Mouse (Mus musculus) MEL (cell line): ENCODE results near the gene Pi4ka. TPM values are rescaled to one million over a fixed set of nuclear protein-coding genes. Genes with fewer than 3 reads are reported as not detected.

Source experiments
- DNase-seq: peaks from one replicate; pipeline ENCODE4 v3.0.0; 2011; ENCODE audit warnings: low read depth, low spot score
- H3K27ac ChIP-seq: 2 replicates; pipeline ENCODE4 v1.5.1; 2012; ENCODE audit warnings: low read depth, mild to moderate bottlenecking, control low read depth, low read length, moderate library complexity; ENCODE audit not compliant: control insufficient read depth
- H3K27me3 ChIP-seq, 2 experiments: fragments of 150-350 bp in 1 of 2; sonication (generic) in 1 of 2; 2 replicates each; pipeline ENCODE4 v1.6.1; 2012; ENCODE audit warnings: low read length in 2 of 2, mild to moderate bottlenecking in 2 of 2, improper control_type of control experiment in 1 of 2, moderate library complexity in 1 of 2; ENCODE audit not compliant: insufficient read depth in 2 of 2, control insufficient read depth in 1 of 2
- H3K36me3 ChIP-seq, 2 experiments: 2 replicates each; pipeline ENCODE4 v1.6.1; 2012 to 2014; ENCODE audit warnings: low read length in 2 of 2, improper control_type of control experiment in 1 of 2, inconsistent platforms in 1 of 2, mild to moderate bottlenecking in 1 of 2; ENCODE audit not compliant: insufficient read depth in 2 of 2, control insufficient read depth in 1 of 2
- H3K4me1 ChIP-seq, 2 experiments: fragments of 150-350 bp in 1 of 2; sonication (generic) in 1 of 2; 2 replicates each; pipeline ENCODE4 v1.6.1; 2012; ENCODE audit warnings: low read length in 2 of 2, improper control_type of control experiment in 1 of 2, mild to moderate bottlenecking in 1 of 2; ENCODE audit not compliant: insufficient read depth in 2 of 2, control insufficient read depth in 1 of 2
- H3K4me3 ChIP-seq, 2 experiments: fragments of 150-350 bp in 1 of 2; sonication (generic) in 1 of 2; 2 replicates each; pipeline ENCODE4 v1.5.1; 2012; ENCODE audit warnings: low read depth in 2 of 2, low read length in 2 of 2, mild to moderate bottlenecking in 2 of 2, moderate library complexity in 2 of 2, control low read depth in 1 of 2, improper control_type of control experiment in 1 of 2; ENCODE audit not compliant: control insufficient read depth in 1 of 2, insufficient read depth in 1 of 2
- H3K79me2 ChIP-seq: 2 replicates; pipeline ENCODE4 v1.6.1; 2012; ENCODE audit warnings: mild to moderate bottlenecking, low read length, moderate library complexity; ENCODE audit not compliant: control insufficient read depth, poor library complexity, insufficient read depth
- H3K9ac ChIP-seq: 2 replicates; pipeline ENCODE4 v1.6.1; 2012; ENCODE audit warnings: low read depth, mild to moderate bottlenecking, control low read depth, low read length, moderate library complexity; ENCODE audit not compliant: control insufficient read depth, poor library complexity, severe bottlenecking
- H3K9me3 ChIP-seq: fragments of 150-350 bp; sonication (generic); replicated peaks from 2 replicates; pipeline ENCODE4 v1.6.1; 2012; ENCODE audit warnings: mild to moderate bottlenecking, low read length, improper control_type of control experiment, moderate library complexity; ENCODE audit not compliant: insufficient read depth
- BHLHE40 ChIP-seq: IDR thresholded peaks from 2 replicates; pipeline ENCODE4 v1.6.1; 2012; ENCODE audit warnings: low read depth, mild to moderate bottlenecking, inconsistent platforms, low read length, improper control_type of control experiment, borderline replicate concordance
- CHD1 ChIP-seq: IDR thresholded peaks from 2 replicates; pipeline ENCODE4 v1.6.1; 2012; ENCODE audit warnings: low read depth, mild to moderate bottlenecking, inconsistent platforms, low read length, improper control_type of control experiment
- CHD2 ChIP-seq: IDR thresholded peaks from 2 replicates; pipeline ENCODE4 v1.6.1; 2011; ENCODE audit warnings: low read length, improper control_type of control experiment
- CTCF ChIP-seq, 3 experiments: IDR thresholded peaks in 2 of 3; conservative IDR thresholded peaks in 1 of 3; 2 replicates each; pipeline ENCODE4 v1.5.1; 2011 to 2012; ENCODE audit warnings: low read length in 3 of 3, low read depth in 2 of 3, mild to moderate bottlenecking in 2 of 3, improper control_type of control experiment in 1 of 3, inconsistent platforms in 1 of 3, mixed read lengths in 1 of 3, moderate library complexity in 1 of 3; ENCODE audit not compliant: control insufficient read depth in 1 of 3, insufficient read depth in 1 of 3, poor library complexity in 1 of 3, severe bottlenecking in 1 of 3
- ELF1 ChIP-seq: IDR thresholded peaks from 2 replicates; pipeline ENCODE4 v1.6.1; 2014; ENCODE audit warnings: low read depth, mild to moderate bottlenecking, inconsistent platforms, low read length, improper control_type of control experiment, moderate library complexity
- EP300 ChIP-seq, 2 experiments: IDR thresholded peaks; 2 replicates each; pipeline ENCODE4 v1.6.1; 2011; ENCODE audit warnings: improper control_type of control experiment in 2 of 2, low read length in 2 of 2, low read depth in 1 of 2, mild to moderate bottlenecking in 1 of 2
- ETS1 ChIP-seq: IDR thresholded peaks from 2 replicates; pipeline ENCODE4 v1.6.1; 2012; ENCODE audit warnings: low read depth, mild to moderate bottlenecking, inconsistent platforms, low read length, improper control_type of control experiment, moderate library complexity
- GABPA ChIP-seq: IDR thresholded peaks from 2 replicates; pipeline ENCODE4 v1.6.1; 2012; ENCODE audit warnings: low read depth, mild to moderate bottlenecking, inconsistent platforms, low read length, improper control_type of control experiment, moderate library complexity
- GATA1 ChIP-seq: IDR thresholded peaks from 2 replicates; pipeline ENCODE4 v1.6.1; 2011; ENCODE audit warnings: low read depth, low read length, improper control_type of control experiment
- HCFC1 ChIP-seq: IDR thresholded peaks from 2 replicates; pipeline ENCODE4 v1.6.1; 2012; ENCODE audit warnings: low read depth, mild to moderate bottlenecking, inconsistent platforms, low read length, improper control_type of control experiment, moderate library complexity
- JUND ChIP-seq: IDR thresholded peaks from 2 replicates; pipeline ENCODE4 v1.6.1; 2011; ENCODE audit warnings: low read depth, mild to moderate bottlenecking, improper control_type of control experiment, low read length
- KAT2A ChIP-seq: conservative IDR thresholded peaks from 2 replicates; pipeline ENCODE4 v1.6.1; 2012; ENCODE audit warnings: low read depth, low read length, improper control_type of control experiment, inconsistent platforms
- MAFK ChIP-seq: IDR thresholded peaks from 2 replicates; pipeline ENCODE4 v1.6.1; 2011; ENCODE audit warnings: low read depth, mild to moderate bottlenecking, low read length, improper control_type of control experiment, borderline replicate concordance
- MAX ChIP-seq: IDR thresholded peaks from 2 replicates; pipeline ENCODE4 v1.6.1; 2011; ENCODE audit warnings: low read length, improper control_type of control experiment
- MAZ ChIP-seq: IDR thresholded peaks from 2 replicates; pipeline ENCODE4 v1.6.1; 2012; ENCODE audit warnings: low read depth, mild to moderate bottlenecking, inconsistent platforms, low read length, improper control_type of control experiment
- MEF2A ChIP-seq: IDR thresholded peaks from 2 replicates; pipeline ENCODE4 v1.6.1; 2014; ENCODE audit warnings: low read depth, mild to moderate bottlenecking, inconsistent platforms, low read length, improper control_type of control experiment; ENCODE audit not compliant: poor library complexity, insufficient replicate concordance, severe bottlenecking; ENCODE audit errors: extremely low read depth
- MXI1 ChIP-seq: IDR thresholded peaks from 2 replicates; pipeline ENCODE4 v1.6.1; 2011; ENCODE audit warnings: mild to moderate bottlenecking, low read depth, low read length, improper control_type of control experiment
- MYB ChIP-seq: IDR thresholded peaks from 2 replicates; pipeline ENCODE4 v1.6.1; 2011; ENCODE audit warnings: mild to moderate bottlenecking, low read depth, low read length, improper control_type of control experiment
- MYC ChIP-seq: IDR thresholded peaks from 2 replicates; pipeline ENCODE4 v1.6.1; 2011; ENCODE audit warnings: low read depth, mild to moderate bottlenecking, low read length, improper control_type of control experiment, moderate library complexity
- NELFE ChIP-seq: IDR thresholded peaks from 2 replicates; pipeline ENCODE4 v1.6.1; 2011; ENCODE audit warnings: low read depth, low read length, improper control_type of control experiment
- NRF1 ChIP-seq: IDR thresholded peaks from 2 replicates; pipeline ENCODE4 v1.6.1; 2014; ENCODE audit warnings: low read depth, mild to moderate bottlenecking, inconsistent platforms, low read length, improper control_type of control experiment, moderate library complexity; ENCODE audit not compliant: poor library complexity, insufficient read depth, severe bottlenecking
- POLR2A ChIP-seq, 2 experiments: IDR thresholded peaks; 2 replicates each; pipeline ENCODE4 v1.6.1; 2011 to 2012; ENCODE audit warnings: low read length in 2 of 2, mild to moderate bottlenecking in 2 of 2, control low read depth in 1 of 2, improper control_type of control experiment in 1 of 2, low read depth in 1 of 2, moderate library complexity in 1 of 2; ENCODE audit not compliant: control insufficient read depth in 1 of 2, insufficient read depth in 1 of 2, poor library complexity in 1 of 2
- POLR2AphosphoS2 ChIP-seq: IDR thresholded peaks from 2 replicates; pipeline ENCODE4 v1.6.1; 2011; ENCODE audit warnings: low read length, improper control_type of control experiment
- POLR2AphosphoS5 ChIP-seq: IDR thresholded peaks from 2 replicates; pipeline ENCODE4 v1.6.1; 2012; ENCODE audit warnings: low read depth, borderline replicate concordance, mild to moderate bottlenecking, inconsistent platforms, low read length, moderate library complexity, mixed read lengths
- RAD21 ChIP-seq: IDR thresholded peaks from 2 replicates; pipeline ENCODE4 v1.6.1; 2011; ENCODE audit warnings: mild to moderate bottlenecking, low read depth, low read length, improper control_type of control experiment
- RCOR1 ChIP-seq: IDR thresholded peaks from 2 replicates; pipeline ENCODE4 v1.6.1; 2012; ENCODE audit warnings: low read depth, mild to moderate bottlenecking, inconsistent platforms, low read length, improper control_type of control experiment
- SIN3A ChIP-seq: IDR thresholded peaks from 2 replicates; pipeline ENCODE4 v1.6.1; 2012; ENCODE audit warnings: low read length, improper control_type of control experiment, inconsistent platforms
- TAL1 ChIP-seq: IDR thresholded peaks from 2 replicates; pipeline ENCODE4 v1.6.1; 2012; ENCODE audit warnings: mild to moderate bottlenecking, inconsistent platforms, low read length, moderate library complexity, mixed read lengths
- TBP ChIP-seq: IDR thresholded peaks from 2 replicates; pipeline ENCODE4 v1.8.0; 2011; ENCODE audit warnings: low read depth, low read length, improper control_type of control experiment
- TCF12 ChIP-seq: IDR thresholded peaks from 2 replicates; pipeline ENCODE4 v1.6.1; 2014; ENCODE audit warnings: low read depth, mild to moderate bottlenecking, inconsistent platforms, low read length, improper control_type of control experiment, moderate library complexity
- USF1 ChIP-seq: IDR thresholded peaks from 2 replicates; pipeline ENCODE4 v1.6.1; 2014; ENCODE audit warnings: low read depth, mild to moderate bottlenecking, inconsistent platforms, low read length, improper control_type of control experiment, moderate library complexity
- USF2 ChIP-seq, 2 experiments: IDR thresholded peaks; 2 replicates each; pipeline ENCODE4 v1.6.1; 2011 to 2012; ENCODE audit warnings: improper control_type of control experiment in 2 of 2, low read length in 2 of 2, borderline replicate concordance in 1 of 2, inconsistent platforms in 1 of 2, low read depth in 1 of 2, mild to moderate bottlenecking in 1 of 2; ENCODE audit not compliant: insufficient read depth in 1 of 2
- ZC3H11A ChIP-seq: IDR thresholded peaks from 2 replicates; pipeline ENCODE4 v1.6.1; 2012; ENCODE audit warnings: low read depth, mild to moderate bottlenecking, inconsistent platforms, low read length, improper control_type of control experiment
- ZKSCAN1 ChIP-seq: IDR thresholded peaks from 2 replicates; pipeline ENCODE4 v1.6.1; 2012; ENCODE audit warnings: low read depth, mild to moderate bottlenecking, inconsistent platforms, low read length, improper control_type of control experiment, moderate library complexity
- ZMIZ1 ChIP-seq: IDR thresholded peaks from 2 replicates; pipeline ENCODE4 v1.6.1; 2012; ENCODE audit warnings: low read depth, mild to moderate bottlenecking, inconsistent platforms, low read length, improper control_type of control experiment, moderate library complexity
- ZNF384 ChIP-seq: IDR thresholded peaks from 2 replicates; pipeline ENCODE4 v1.6.1; 2012; ENCODE audit warnings: low read depth, mild to moderate bottlenecking, inconsistent platforms, low read length, improper control_type of control experiment
- polyA plus RNA-seq, 2 experiments: library from polyadenylated mRNA; stranded (reverse) in 1 of 2; unstranded in 1 of 2; fragments of >175 nt in 1 of 2; fragments of >200 nt in 1 of 2; gene quantifications; 2 replicates each; pipeline versions ENCODE4 v1.2.1 to v1.2.4; 2012; ENCODE audit warnings: low replicate concordance in 2 of 2, low read depth in 1 of 2; ENCODE audit not compliant: insufficient read length in 2 of 2, insufficient read depth in 1 of 2, missing spikeins in 1 of 2
- total RNA-seq: library from RNA; depleted of rRNA; stranded (reverse); fragments of 300-350 nt; gene quantifications from 2 replicates; pipeline ENCODE4 v1.2.3, GENCODE M21; 2012

Pi4ka gene
- total and polyA plus RNA-seq, 3 experiments = 25.0 to 286 (median 73.1) TPM

DNA sequence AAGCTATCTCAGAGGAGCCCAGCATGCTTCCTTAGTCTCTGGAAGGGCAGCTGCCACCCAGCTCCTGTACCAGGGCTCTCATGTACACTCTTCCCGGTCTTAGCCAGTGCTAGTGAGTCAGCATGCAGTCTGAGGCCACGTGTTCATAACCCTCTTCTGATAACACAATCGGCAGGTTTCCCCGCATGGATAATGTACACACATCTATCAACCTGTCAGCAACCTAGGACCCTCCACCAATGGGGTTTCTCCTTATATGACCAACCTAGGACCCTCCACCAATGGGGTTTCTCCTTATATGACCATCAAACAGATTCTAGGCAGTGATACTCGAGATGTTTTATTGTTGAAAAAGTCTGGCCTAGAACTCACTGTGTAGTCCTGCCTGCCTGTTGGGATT lies 138.2 kb downstream of the Pi4ka start:
- H3K36me3 ChIP-seq = peaks cover 0 to 12% of the 10 kb centered on the region in 2 experiments; a peak in 2 of 4 replicates
- no peaks in the 10 kb centered on the region for H3K27me3 ChIP-seq
- H3K9me3 ChIP-seq = no peaks in the 10 kb centered on the region
- H3K4me1 ChIP-seq = peaks cover 4 to 22% of the 10 kb centered on the region in 2 experiments
- H3K79me2 ChIP-seq = no peaks in the 10 kb centered on the region; the same call in 1 of the 2 replicates
- H3K9ac ChIP-seq = peak overlapping the region; percentile 61
- peak; percentile 43; the same call in 1 of the 2 replicates for TF ChIP-seq POLR2AphosphoS2
- TF ChIP-seq SIN3A = peak; percentile 93
- peak; percentile 58; the same call in 1 of the 2 replicates for TF ChIP-seq KAT2A
- no peak for TF ChIP-seq ZKSCAN1
- TF ChIP-seq RCOR1 = no peak; the same call in 1 of the 2 replicates
- peak; percentile 94 for TF ChIP-seq USF1
- no peak for TF ChIP-seq NRF1
- peak; percentile 25 to 69; a peak in 1 of 4 replicates for TF ChIP-seq USF2 (IDR thresholded peaks at IDR 0.05; ENCODE audit: borderline replicate concordance in 1 of 2, insufficient read depth in 1 of 2, low read depth in 1 of 2, low read length in 2 of 2)
- TF ChIP-seq ZMIZ1 = 0 out of 2 replicates have a peak, but pooled peaks have one; percentile 41
- TF ChIP-seq RAD21 = no peak
- no peak for TF ChIP-seq CHD1
- peak; percentile 99 for TF ChIP-seq MAX
- TF ChIP-seq ZNF384 = 0 out of 2 replicates have a peak, but pooled peaks have one; percentile 5
- peak; percentile 93 for TF ChIP-seq GATA1
- no peak for TF ChIP-seq MAZ
- peak; percentile 48; the same call in 1 of the 2 replicates for TF ChIP-seq GABPA
- TF ChIP-seq POLR2A (IDR thresholded peaks at IDR 0.05; ENCODE audit: control insufficient read depth in 1 of 2, insufficient read depth in 1 of 2, low read depth in 1 of 2, low read length in 2 of 2, poor library complexity in 1 of 2) = peak in 1 of 2 experiments; percentile 75; a peak in 2 of 4 replicates
- no peak for TF ChIP-seq POLR2AphosphoS5
- peak; percentile 72 for TF ChIP-seq CHD2
- peak; percentile 52; the same call in 1 of the 2 replicates for TF ChIP-seq TBP
- no peak for TF ChIP-seq MEF2A
- TF ChIP-seq TAL1 = peak; percentile 35
- TF ChIP-seq ZC3H11A = no peak
- TF ChIP-seq NELFE = peak; percentile 37; the same call in 1 of the 2 replicates
- peak; percentile 46 to 68 for TF ChIP-seq EP300 (IDR thresholded peaks at IDR 0.05; ENCODE audit: low read depth in 1 of 2, low read length in 2 of 2)
- no peak for TF ChIP-seq CTCF (IDR thresholded peaks at IDR 0.05 in 2 of 3, conservative IDR thresholded peaks at IDR 0.05 in 1 of 3; ENCODE audit: control insufficient read depth in 1 of 3, insufficient read depth in 1 of 3, low read depth in 2 of 3, low read length in 3 of 3, poor library complexity in 1 of 3, severe bottlenecking in 1 of 3)
- TF ChIP-seq MAFK = no peak
- TF ChIP-seq BHLHE40 = peak; percentile 65; the same call in 1 of the 2 replicates
- peak; percentile 97 for TF ChIP-seq MXI1
- peak; percentile 86 for TF ChIP-seq ETS1
- TF ChIP-seq MYC = peak; percentile 99
- peak; percentile 75 for TF ChIP-seq HCFC1
- peak; percentile 46; the same call in 1 of the 2 replicates for TF ChIP-seq TCF12
- TF ChIP-seq JUND = 0 out of 2 replicates have a peak, but pooled peaks have one; percentile 6
- no peak for TF ChIP-seq ELF1
- no peak for TF ChIP-seq MYB
- H3K27ac ChIP-seq = peak overlapping the region; percentile 75
- H3K4me3 ChIP-seq = peak overlapping the region in 1 of 2 experiments; percentile 10; a peak in 1 of 4 replicates
- peak; percentile 92 for DNase-seq
